Mouse (Mus musculus) lung, postnatal 0 days (tissue): Measurements from ENCODE around the gene Bicdl1. TPM values are rescaled to one million over a fixed set of nuclear protein-coding genes. Genes with fewer than 3 reads are reported as not detected.

Source experiments
- ATAC-seq: fragments of 200-750 bp; cut with Nextera tagmentation; 2 replicates; pipeline ENCODE4 v1.8.0; 2017; ENCODE audit warnings: moderate library complexity
- DNase-seq: peaks from one replicate; pipeline ENCODE4 v3.0.0-alpha.2; 2016; ENCODE audit warnings: low spot score
- H3K27ac ChIP-seq: fragments of 300-500 bp; sonication (generic); 2 replicates; pipeline ENCODE4 v1.5.1; 2014; ENCODE audit warnings: antibody characterized with exemption, mild to moderate bottlenecking, low read length, mixed read lengths
- H3K27me3 ChIP-seq: fragments of 300-500 bp; sonication (generic); replicated peaks from 2 replicates; pipeline ENCODE4 v1.6.1; 2014; ENCODE audit warnings: low read length, mixed read lengths; ENCODE audit not compliant: insufficient read depth
- H3K36me3 ChIP-seq: fragments of 300-500 bp; sonication (generic); 2 replicates; pipeline ENCODE4 v1.6.1; 2014; ENCODE audit warnings: low read length, mixed read lengths; ENCODE audit not compliant: insufficient read depth
- H3K4me1 ChIP-seq: fragments of 300-500 bp; sonication (generic); 2 replicates; pipeline ENCODE4 v1.6.1; 2014; ENCODE audit warnings: antibody characterized with exemption, low read depth, low read length, mixed read lengths; ENCODE audit not compliant: insufficient read depth
- H3K4me2 ChIP-seq: fragments of 300-500 bp; sonication (generic); replicated peaks from 2 replicates; pipeline ENCODE4 v1.6.1; 2014; ENCODE audit warnings: low read depth, mild to moderate bottlenecking, low read length, moderate library complexity, mixed read lengths
- H3K4me3 ChIP-seq: fragments of 300-500 bp; sonication (generic); 2 replicates; pipeline ENCODE4 v1.5.1; 2014; ENCODE audit warnings: low read depth, low read length
- H3K9ac ChIP-seq: fragments of 300-500 bp; sonication (generic); replicated peaks from 2 replicates; pipeline ENCODE4 v1.6.1; 2014; ENCODE audit warnings: low read depth, mild to moderate bottlenecking
- H3K9me3 ChIP-seq: fragments of 300-500 bp; sonication (generic); 2 replicates; pipeline ENCODE4 v1.6.1; 2016; ENCODE audit warnings: low read length, mixed read lengths
- CTCF ChIP-seq: IDR thresholded peaks from 2 replicates; pipeline ENCODE4 v1.5.1; 2016; ENCODE audit warnings: antibody characterized with exemption, mild to moderate bottlenecking
- EP300 ChIP-seq: IDR thresholded peaks from 2 replicates; pipeline ENCODE4 v1.6.1; 2016; ENCODE audit warnings: antibody characterized with exemption, mild to moderate bottlenecking, control low read depth
- WGBS: fragments of 180-500 bp; shearing (Covaris S2); extraction: QIAGEN DNeasy Blood & Tissue Kit; methylation state at CpG from one replicate; pipeline ENCODE4 v1.1.7; 2014; 5-methylcytosine and 5-hydroxymethylcytosine counted together
- polyA plus RNA-seq: library from polyadenylated mRNA; unstranded; fragments of >200 nt; fragmentation: Nextera tagmentation; extraction: Ambion mirVana; gene quantifications from 2 replicates; pipeline ENCODE4 v1.2.1, GENCODE M21; 2015

The Bicdl1 gene
- polyA plus RNA-seq, 1 experiment from 2014 or later = 12.4 TPM

DNA sequence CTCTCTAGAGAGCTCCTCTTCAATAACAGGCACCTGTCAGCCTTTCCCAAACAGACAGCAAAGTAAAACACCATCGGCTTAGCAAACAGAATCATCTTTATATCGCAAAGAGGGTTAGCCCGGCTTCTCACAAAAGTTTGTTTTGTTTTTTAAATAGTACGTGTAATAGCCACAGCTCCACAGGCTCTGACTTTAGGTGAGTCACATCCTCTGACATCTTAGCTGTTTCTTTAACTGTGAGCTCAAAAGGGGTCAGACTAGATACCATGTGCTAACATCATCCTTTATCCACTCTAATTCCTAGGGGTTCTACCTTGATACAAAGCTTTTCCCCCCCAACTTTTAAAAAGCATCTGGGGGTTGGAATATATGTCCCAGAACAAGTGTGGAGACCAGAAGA is 21.2 kb downstream of the Bicdl1 start:
- WGBS = 66% methylated on average over 4 of the region's 4 CpGs
- no peak overlapping the region for H3K4me2 ChIP-seq

DNA sequence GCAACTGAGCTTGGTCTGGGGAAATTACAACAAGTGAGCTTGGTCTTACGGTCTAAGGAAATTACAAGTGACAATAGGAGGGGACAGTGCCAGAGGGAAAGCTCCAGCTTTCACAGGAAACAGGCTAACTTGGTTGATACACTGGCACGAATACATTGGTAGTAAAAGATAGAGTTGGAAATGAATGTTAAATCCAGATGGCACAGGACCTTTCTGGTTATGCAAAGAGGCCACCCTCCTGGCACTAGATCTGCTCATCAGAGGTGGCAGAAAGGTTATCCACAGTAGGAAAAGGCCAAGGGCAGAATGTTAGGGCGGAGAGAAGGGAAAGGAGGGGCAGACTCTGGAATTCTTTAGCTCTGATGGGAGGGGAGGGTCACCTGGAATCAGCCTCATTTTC is 22.5 kb downstream of the Bicdl1 start:
- H3K4me2 ChIP-seq = no peak overlapping the region
- H3K4me1 ChIP-seq = no peaks in the 10 kb centered on the region
- TF ChIP-seq EP300 = no peak
- TF ChIP-seq CTCF = no peak
- H3K9ac ChIP-seq = no peak overlapping the region
- 51% methylated on average over 3 of the region's 3 CpGs for WGBS
- H3K4me3 ChIP-seq = no peak overlapping the region
- H3K27me3 ChIP-seq = no peaks in the 10 kb centered on the region
- no peaks in the 10 kb centered on the region for H3K9me3 ChIP-seq
- ATAC-seq (no peak), DNase-seq (no peak)
- no peaks in the 10 kb centered on the region for H3K36me3 ChIP-seq
- no peak overlapping the region for H3K27ac ChIP-seq

More for the DNA sequence above, 21.2 kb downstream of the Bicdl1 start:
- ATAC-seq (no peak), DNase-seq (no peak)
- no peak overlapping the region for H3K4me3 ChIP-seq
- no peaks in the 10 kb centered on the region for H3K9me3 ChIP-seq
- H3K27ac ChIP-seq = no peak overlapping the region
- H3K9ac ChIP-seq = no peak overlapping the region
- no peaks in the 10 kb centered on the region for H3K4me1 ChIP-seq
- no peaks in the 10 kb centered on the region for H3K27me3 ChIP-seq
- no peaks in the 10 kb centered on the region for H3K36me3 ChIP-seq
- TF ChIP-seq EP300 (no peak), CTCF (no peak)

- no peak overlapping the region for H3K4me3 ChIP-seq
- H3K27me3 ChIP-seq = no peaks in the 10 kb centered on the region
- DNase-seq (no peak), ATAC-seq (no peak)
- 48% methylated on average over 3 of the region's 3 CpGs for WGBS
- no peaks in the 10 kb centered on the region for H3K36me3 ChIP-seq
- H3K4me2 ChIP-seq = no peak overlapping the region
- no peak overlapping the region for H3K9ac ChIP-seq
- H3K27ac ChIP-seq = no peak overlapping the region
- TF ChIP-seq EP300 (no peak), CTCF (no peak)
- no peaks in the 10 kb centered on the region for H3K4me1 ChIP-seq
- H3K9me3 ChIP-seq = no peaks in the 10 kb centered on the region
These were observed 29.4 kb downstream of the Bicdl1 start for GRCm38 (mm10) chr5:115701981-115702380.

- ATAC-seq (no peak), DNase-seq (no peak)
- Histone ChIP-seq H3K4me2 (no peak overlapping the region), H3K4me1 (no peaks in the 10 kb centered on the region), H3K27ac (no peak overlapping the region), H3K36me3 (no peaks in the 10 kb centered on the region), H3K9ac (no peak overlapping the region), H3K9me3 (no peaks in the 10 kb centered on the region), H3K4me3 (no peak overlapping the region), H3K27me3 (no peaks in the 10 kb centered on the region)
- 66% methylated on average over 4 of the region's 4 CpGs for WGBS
- TF ChIP-seq CTCF (no peak), EP300 (no peak)
These were observed 30.2 kb downstream of the Bicdl1 start for GRCm38 (mm10) chr5:115701215-115701614.

DNA sequence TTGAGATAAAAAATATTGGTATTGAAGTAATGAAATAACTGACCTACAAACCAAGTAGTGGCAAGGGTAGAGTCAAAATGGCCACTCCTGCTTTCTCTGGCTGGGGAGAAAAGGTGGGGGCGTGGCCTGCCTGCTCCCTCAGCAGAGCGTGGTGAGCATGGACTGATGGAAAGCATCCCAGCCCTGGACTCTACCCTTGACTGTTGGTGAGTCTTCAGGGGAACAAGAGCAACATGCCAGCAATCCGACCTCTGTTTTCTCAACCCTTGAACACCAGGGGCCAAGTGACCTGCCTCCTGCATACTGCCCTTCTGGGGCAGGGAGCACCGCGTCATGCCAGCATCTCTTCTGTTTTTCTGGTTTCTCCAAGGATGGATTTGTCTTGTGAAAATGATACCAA is 34.6 kb downstream of the Bicdl1 start:
- no peak for ATAC-seq

DNA sequence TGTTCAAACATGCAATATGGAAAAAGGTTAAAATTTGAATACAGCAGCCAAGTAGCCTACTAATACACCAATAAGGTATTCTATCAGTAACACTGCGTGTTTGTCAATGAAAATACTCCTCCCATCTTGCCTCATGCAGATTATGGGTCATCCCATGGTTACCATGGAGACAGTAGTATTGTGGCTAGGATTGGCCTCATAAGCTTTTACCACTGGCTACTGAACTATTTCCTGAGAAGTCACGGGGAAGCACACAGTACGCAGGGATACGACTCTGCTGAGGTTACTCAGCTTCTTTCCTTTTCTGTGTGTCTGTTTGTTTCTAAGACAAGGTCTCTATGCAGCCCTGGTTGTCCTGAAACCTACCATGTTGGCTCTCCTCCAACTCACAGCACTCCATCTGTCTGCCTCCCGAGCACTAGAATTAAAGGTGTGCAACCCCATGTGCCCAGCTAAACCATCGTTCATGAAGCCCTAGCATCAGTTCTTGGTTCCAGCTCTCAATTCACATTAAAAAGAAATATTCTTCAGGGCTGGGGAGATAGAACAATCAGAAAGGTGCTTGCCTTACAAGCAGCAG is 36.1 kb downstream of the Bicdl1 start:
- Histone ChIP-seq H3K27me3 (no peaks in the 10 kb centered on the region), H3K36me3 (no peaks in the 10 kb centered on the region), H3K9ac (no peak overlapping the region), H3K27ac (no peak overlapping the region), H3K4me1 (no peaks in the 10 kb centered on the region), H3K4me3 (no peak overlapping the region), H3K4me2 (no peak overlapping the region), H3K9me3 (no peaks in the 10 kb centered on the region)
- TF ChIP-seq CTCF = no peak
- no peak for TF ChIP-seq EP300
- ATAC-seq (no peak), DNase-seq (no peak)
- WGBS = 65% methylated on average over 6 of the region's 6 CpGs

More for the DNA sequence above, 34.6 kb downstream of the Bicdl1 start:
- Histone ChIP-seq H3K27ac (no peak overlapping the region), H3K4me3 (no peak overlapping the region), H3K9me3 (no peaks in the 10 kb centered on the region), H3K4me1 (no peaks in the 10 kb centered on the region), H3K4me2 (no peak overlapping the region), H3K27me3 (no peaks in the 10 kb centered on the region), H3K36me3 (no peaks in the 10 kb centered on the region), H3K9ac (no peak overlapping the region)
- 71% methylated on average over 5 of the region's 5 CpGs for WGBS
- DNase-seq = no peak
- TF ChIP-seq CTCF = no peak
- no peak for TF ChIP-seq EP300

DNA sequence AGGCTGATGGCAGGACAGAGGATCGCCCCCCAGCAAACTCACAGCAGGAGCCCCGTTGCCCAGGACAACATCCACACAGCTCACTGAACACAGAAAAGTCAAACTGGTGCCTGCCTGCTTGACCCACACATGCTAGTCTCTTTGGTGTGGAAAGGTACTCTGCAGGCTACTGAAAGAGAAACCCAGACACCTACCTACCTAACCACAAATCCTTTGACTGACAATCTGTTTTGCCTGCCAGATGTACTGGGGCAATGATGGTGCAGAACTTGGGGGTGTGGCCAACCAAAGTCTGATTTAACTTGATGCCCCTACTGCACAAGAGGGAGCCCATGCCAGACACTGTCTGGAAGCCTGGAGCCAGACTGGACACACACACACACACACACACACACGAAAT is 38.1 kb downstream of the Bicdl1 start:
- H3K27ac ChIP-seq = no peak overlapping the region
- no peak overlapping the region for H3K4me3 ChIP-seq
- no peak for TF ChIP-seq CTCF
- no peak for TF ChIP-seq EP300
- 69% methylated on average over 3 of the region's 3 CpGs for WGBS
- no peaks in the 10 kb centered on the region for H3K4me1 ChIP-seq
- no peaks in the 10 kb centered on the region for H3K27me3 ChIP-seq
- no peaks in the 10 kb centered on the region for H3K9me3 ChIP-seq
- H3K4me2 ChIP-seq = no peak overlapping the region
- no peak for ATAC-seq
- no peak for DNase-seq
- H3K36me3 ChIP-seq = no peaks in the 10 kb centered on the region
- no peak overlapping the region for H3K9ac ChIP-seq
